Mouse (Mus musculus) spleen, adult 2 months (tissue): ENCODE results near the gene Ptpn23.

ENCODE experiments used
- CTCF ChIP-seq: fragments of 200-500 bp; IDR thresholded peaks from 2 replicates; pipeline ENCODE4 v1.5.1; 2011; ENCODE audit warnings: mild to moderate bottlenecking, inconsistent platforms; ENCODE audit not compliant: insufficient read depth, insufficient read length, insufficient replicate concordance; ENCODE audit errors: extremely low read depth
- POLR2A ChIP-seq: fragments of 200-500 bp; IDR thresholded peaks from 2 replicates; pipeline ENCODE4 v1.6.1; 2011; ENCODE audit warnings: low read depth, low read length, inconsistent platforms

DNA sequence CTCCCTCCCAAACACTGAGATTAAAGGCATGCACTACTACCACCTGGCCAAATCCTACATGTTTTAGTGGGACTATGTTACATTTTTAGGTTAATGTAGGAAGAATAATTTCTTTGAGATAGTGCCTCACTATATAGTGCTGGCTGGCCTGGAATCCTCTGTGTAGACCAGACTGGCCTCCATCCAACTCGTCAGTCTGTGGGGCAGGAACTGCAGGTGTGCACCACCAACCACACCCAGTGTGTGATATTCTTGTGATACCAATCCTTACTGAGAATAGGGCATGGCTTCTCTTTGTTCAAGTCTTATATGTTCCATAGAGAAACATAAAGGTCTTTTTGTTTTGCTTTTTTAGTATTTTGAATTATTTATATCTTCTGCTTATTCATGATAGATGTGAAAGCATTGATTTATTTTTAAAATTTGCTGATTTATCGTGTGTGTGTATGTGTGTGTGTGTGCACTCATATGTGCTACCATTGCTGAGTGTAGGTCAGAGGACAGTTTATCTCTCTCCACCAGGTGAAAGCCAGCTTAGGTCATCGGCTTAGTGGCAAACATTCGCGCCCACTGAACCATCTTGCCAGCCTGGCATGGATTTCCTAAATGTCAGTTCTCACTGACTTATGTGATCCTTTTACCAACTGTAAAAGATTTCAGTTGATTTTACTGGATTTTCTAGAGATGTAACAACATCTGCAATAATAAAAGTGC, 67.8 kb downstream of the Ptpn23 start:
- TF ChIP-seq CTCF: no peak
- no peak for TF ChIP-seq POLR2A
